Mouse (Mus musculus) activated CD4-positive, CD25-positive, alpha-beta regulatory T cell (primary cell): Measurements from ENCODE around the gene Gm49486. TPM values are rescaled to one million over a fixed set of nuclear protein-coding genes. Genes with fewer than 3 reads are reported as not detected.

Experiments
- polyA plus RNA-seq, 2 experiments: library from polyadenylated mRNA; unstranded; fragments of 100-300 nt; shearing (Covaris generic); gene quantifications; one replicate each; pipeline ENCODE4 v1.2.1; 2017

Gene Gm49486
- under 1 TPM; 0.17 to 0.98 TPM for polyA plus RNA-seq

DNA sequence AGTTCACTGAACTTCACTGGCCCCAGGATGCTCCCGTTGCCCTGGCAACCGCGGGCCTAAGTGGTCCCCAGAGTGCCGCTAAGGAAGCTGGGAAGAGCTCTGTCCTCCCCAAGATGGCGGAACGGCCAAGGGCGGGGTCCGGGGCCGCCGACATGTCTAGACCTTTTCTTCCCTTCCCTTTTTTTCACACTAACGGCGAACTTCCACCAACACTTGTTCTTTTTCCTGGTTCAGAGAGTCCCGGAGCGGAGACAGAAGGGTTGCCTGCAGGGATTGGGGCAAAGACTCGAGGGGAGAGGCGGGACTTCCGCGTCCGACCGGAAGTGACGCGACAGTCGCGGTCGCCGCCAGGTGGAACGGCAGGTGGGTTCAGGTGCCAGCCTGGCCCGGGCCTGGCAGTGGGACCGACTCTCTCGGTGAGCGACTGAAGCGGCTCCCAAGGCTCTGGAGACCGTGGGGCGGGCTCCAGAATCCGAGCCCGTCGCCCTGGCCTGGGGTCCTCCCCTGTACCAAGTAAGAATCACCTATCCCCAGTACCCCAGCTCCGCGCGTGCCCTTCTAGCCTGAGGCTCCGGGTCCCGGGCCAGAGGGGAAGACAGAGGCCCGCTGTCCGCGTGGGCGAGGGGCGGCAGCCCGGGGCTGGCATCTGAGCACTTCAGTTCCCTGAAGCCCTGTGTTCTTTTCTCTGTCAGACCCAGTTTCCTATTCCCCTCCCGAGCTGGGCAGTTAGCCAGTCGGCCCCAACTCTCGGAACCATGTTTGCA, at the start of gene Gm49486, which contains the start of gene Pick1:
Gene Gm49486, plus strand, starts transcription at position 334 of the 764 bp plus-strand sequence.
Gene Pick1, plus strand, starts transcription at position 116 of the 764 bp plus-strand sequence.

GRCm38 (mm10) chr15:79254661-79255060, 25.5 kb downstream of the Gm49486 start, which contains the start of gene Slc16a8:
Gene Slc16a8 (minus strand): TSS chr15:79254761.

GRCm38 (mm10) chr15:79285399-79285798, 56.2 kb downstream of the Gm49486 start, which contains the start of gene Baiap2l2:
Gene Baiap2l2 (minus strand): TSS chr15:79285537.

Other genes with a start within 250 kb of the Gm49486 start
- gene H1f0, start 200.9 kb upstream of the Gm49486 start, polyA plus RNA-seq: 100 to 1,000 TPM; 106 to 152 TPM
- under 1 TPM; 0.42 to 0.47 TPM for gene Galr3, start 187.5 kb upstream of the Gm49486 start, polyA plus RNA-seq
- 10 to 100 TPM; 48.6 to 53.3 TPM for gene Ankrd54, start 166.5 kb upstream of the Gm49486 start, polyA plus RNA-seq
- 100 to 1,000 TPM; 160 to 185 TPM for gene Eif3l, start 154.2 kb upstream of the Gm49486 start, polyA plus RNA-seq
- gene Micall1, start 120.5 kb upstream of the Gm49486 start, polyA plus RNA-seq: 10 to 100 TPM; 26.9 to 36.0 TPM
- gene Polr2f, start 88.4 kb upstream of the Gm49486 start, polyA plus RNA-seq: 100 to 1,000 TPM; 133 to 161 TPM
- 1 to 10 TPM; 3.0 to 4.3 TPM for gene 1700088E04Rik, start 88.1 kb upstream of the Gm49486 start, polyA plus RNA-seq
- gene Sox10, start 64.2 kb upstream of the Gm49486 start, polyA plus RNA-seq: under 1 TPM in 1 of 2 experiments, not detected in 1; 0.09 TPM
- gene Pick1, start 218 bp upstream of the Gm49486 start, polyA plus RNA-seq: 10 to 100 TPM; 29.6 to 30.8 TPM
- under 1 TPM in 1 of 2 experiments, not detected in 1; 0.45 TPM for gene Slc16a8, start 25.4 kb downstream of the Gm49486 start, polyA plus RNA-seq
- gene Baiap2l2, start 56.1 kb downstream of the Gm49486 start, polyA plus RNA-seq: 1 to 10 TPM in 1 of 2 experiments, under 1 TPM in 1; 0.58 to 1.1 TPM
- 10 to 100 TPM in 1 of 2 experiments, 1 to 10 TPM in 1; 4.7 to 10.7 TPM for gene Pla2g6, start 99.0 kb downstream of the Gm49486 start, polyA plus RNA-seq
- gene Maff, start 117.2 kb downstream of the Gm49486 start, polyA plus RNA-seq: 1 to 10 TPM; 1.7 to 3.4 TPM
- 10 to 100 TPM; 33.9 to 51.9 TPM for gene Tmem184b, start 174.2 kb downstream of the Gm49486 start, polyA plus RNA-seq
- 10 to 100 TPM; 30.0 to 31.2 TPM for gene Csnk1e, start 226.2 kb downstream of the Gm49486 start, polyA plus RNA-seq